Comparison of ENCODE assay signal across 14 mouse cellular contexts in genomic region chr13:94212179-94212578, GRCm38 (mm10).
"Had no signal": no experiment of that assay in that cellular context is flagged by ENCODE, and none has a peak within 500 bp of the region (broad histone marks: within the 10 kb centered on the region; RNA-seq: fewer than 3 reads in every experiment).

No protein-coding gene starts in this region.

- H3K4me1 ChIP-seq: limb, embryonic 12.5 days; liver, embryonic 13.5 days; neural tube, embryonic 15.5 days had no signal

- H3K4me2 ChIP-seq: limb, embryonic 12.5 days; liver, embryonic 13.5 days; lung, embryonic 15.5 days; neural tube, embryonic 15.5 days had no signal

- H3K27me3 ChIP-seq: limb, embryonic 12.5 days; liver, embryonic 13.5 days; lung, embryonic 15.5 days; neural tube, embryonic 15.5 days had no signal

- H3K9ac ChIP-seq: limb, embryonic 12.5 days; liver, embryonic 13.5 days; liver, postnatal 0 days; lung, embryonic 15.5 days; neural tube, embryonic 15.5 days had no signal

- DNase-seq: layer of hippocampus, adult 9-11 months; layer of hippocampus, postnatal 36 days; liver; liver, embryonic 13.5 days; liver, postnatal 0 days; lung, postnatal 14 days; retina, postnatal 1 day; right cerebral cortex, postnatal 4 days; spleen, adult 18-20 months; thymus, postnatal 36 days had no signal

- H3K4me3 ChIP-seq: limb, embryonic 12.5 days; liver, embryonic 13.5 days; lung, embryonic 15.5 days; myocyte; neural tube, embryonic 15.5 days had no signal

- H3K9me3 ChIP-seq: lung, embryonic 15.5 days; neural tube, embryonic 15.5 days had no signal

- H3K27ac ChIP-seq: limb, embryonic 12.5 days; liver, embryonic 13.5 days; lung, embryonic 15.5 days; neural tube, embryonic 15.5 days had no signal

- ATAC-seq: liver, postnatal 0 days had no signal
